Mouse (Mus musculus) erythroblast, embryonic 14.5 days (primary cell): ENCODE data around the gene Lrrtm4. TPM values are rescaled to one million over a fixed set of nuclear protein-coding genes. Genes with fewer than 3 reads are reported as not detected.

ENCODE experiments used
- H3K27me3 ChIP-seq: 2 replicates; pipeline ENCODE4 v1.6.1; 2012; ENCODE audit warnings: inconsistent platforms; ENCODE audit not compliant: control insufficient read depth
- H3K36me3 ChIP-seq: 2 replicates; pipeline ENCODE4 v1.6.1; 2012; ENCODE audit warnings: mild to moderate bottlenecking, inconsistent platforms; ENCODE audit not compliant: control insufficient read depth
- H3K4me1 ChIP-seq: 2 replicates; pipeline ENCODE4 v1.6.1; 2012; ENCODE audit warnings: inconsistent platforms; ENCODE audit not compliant: control insufficient read depth
- H3K4me3 ChIP-seq: replicated peaks from 2 replicates; pipeline ENCODE3; 2012; ENCODE audit warnings: moderate library complexity, mild to moderate bottlenecking, inconsistent platforms
- H3K9me3 ChIP-seq: 2 replicates; pipeline ENCODE4 v1.6.1; 2012; ENCODE audit warnings: low read length, inconsistent platforms, mixed read lengths; ENCODE audit not compliant: control insufficient read depth
- GATA1 ChIP-seq: IDR thresholded peaks from 2 replicates; pipeline ENCODE4 v1.6.1; 2012; ENCODE audit warnings: low read length, inconsistent platforms, mixed read lengths
- TAL1 ChIP-seq: IDR thresholded peaks from 3 replicates; pipeline ENCODE4 v1.6.1; 2012; ENCODE audit warnings: low read length, inconsistent platforms, mixed read lengths
- polyA plus RNA-seq: library from polyadenylated mRNA; stranded (reverse); fragments of >175 nt; gene quantifications from 2 replicates; pipeline ENCODE4 v1.2.3, GENCODE M21; 2012

The Lrrtm4 gene
- not detected in 2 replicates for polyA plus RNA-seq

DNA sequence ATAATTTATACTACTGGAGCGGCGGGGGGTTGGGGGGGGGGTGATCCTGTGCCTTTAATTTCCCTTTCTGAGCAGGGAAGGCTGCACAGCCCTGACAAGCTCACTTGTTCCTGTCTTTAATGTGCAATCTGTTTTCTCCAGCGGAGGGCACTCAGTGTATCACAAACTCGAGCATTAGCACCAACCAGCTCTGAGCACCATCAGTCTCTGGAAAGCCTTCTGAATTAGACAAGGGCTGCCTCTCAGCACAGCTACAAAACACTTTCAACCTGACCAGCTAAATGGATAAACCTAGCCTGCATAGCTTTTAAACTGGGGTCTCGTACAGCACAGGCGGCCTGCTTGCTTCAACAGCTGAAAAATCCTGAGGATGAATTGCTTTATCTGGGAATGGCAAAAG lies at the start of gene Lrrtm4:
Lrrtm4 (plus strand) TSS at position 113 of the 400 bp plus-strand sequence.
- no peaks in the 10 kb centered on the region for H3K36me3 ChIP-seq
- peaks cover 9% of the 10 kb centered on the region; the same call in 1 of the 2 replicates for H3K9me3 ChIP-seq
- H3K4me3 ChIP-seq: no peak within 1 kb of the TSS
- no peaks in the 10 kb centered on the region for H3K4me1 ChIP-seq
- TF ChIP-seq TAL1 (no peak), GATA1 (no peak)
- no peaks in the 10 kb centered on the region for H3K27me3 ChIP-seq

DNA sequence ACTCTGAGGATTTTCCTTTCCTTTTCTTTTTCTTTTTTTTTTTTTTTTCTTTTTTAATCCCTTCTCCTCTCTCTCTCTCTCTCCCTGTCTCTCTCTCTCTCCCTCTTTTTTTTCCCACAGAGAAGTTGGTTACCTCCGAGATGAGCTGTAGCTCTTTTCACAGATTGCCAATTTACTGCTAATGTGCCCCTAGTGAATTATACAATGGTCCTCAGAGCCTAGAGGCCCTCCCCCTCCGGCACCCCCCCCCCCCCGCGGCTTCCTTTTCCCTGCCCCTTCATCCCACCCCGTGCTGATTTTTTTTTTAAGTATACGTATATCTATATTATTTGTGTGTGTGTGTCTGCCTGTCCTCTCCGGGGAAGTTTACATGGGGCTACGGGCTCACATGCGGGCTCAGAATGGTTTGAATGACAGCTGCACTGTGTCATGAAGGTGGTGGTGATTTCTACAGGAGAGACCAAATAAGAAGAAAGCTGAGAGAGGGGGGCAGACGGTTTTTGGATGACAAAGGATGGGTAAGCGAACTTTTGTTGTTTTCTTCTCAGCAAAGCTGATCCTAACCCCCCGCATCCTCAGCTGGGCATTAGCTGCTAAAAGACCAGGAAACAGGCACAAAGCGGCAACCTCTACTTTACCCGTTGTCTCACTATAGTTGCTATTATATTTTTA lies 648 bp downstream of the Lrrtm4 start:
- no peak overlapping the region for H3K4me3 ChIP-seq
- no peak for TF ChIP-seq TAL1
- TF ChIP-seq GATA1: no peak
- H3K9me3 ChIP-seq: peaks cover 9% of the 10 kb centered on the region; the same call in 1 of the 2 replicates
- no peaks in the 10 kb centered on the region for H3K27me3 ChIP-seq
- no peaks in the 10 kb centered on the region for H3K4me1 ChIP-seq
- H3K36me3 ChIP-seq: no peaks in the 10 kb centered on the region

DNA sequence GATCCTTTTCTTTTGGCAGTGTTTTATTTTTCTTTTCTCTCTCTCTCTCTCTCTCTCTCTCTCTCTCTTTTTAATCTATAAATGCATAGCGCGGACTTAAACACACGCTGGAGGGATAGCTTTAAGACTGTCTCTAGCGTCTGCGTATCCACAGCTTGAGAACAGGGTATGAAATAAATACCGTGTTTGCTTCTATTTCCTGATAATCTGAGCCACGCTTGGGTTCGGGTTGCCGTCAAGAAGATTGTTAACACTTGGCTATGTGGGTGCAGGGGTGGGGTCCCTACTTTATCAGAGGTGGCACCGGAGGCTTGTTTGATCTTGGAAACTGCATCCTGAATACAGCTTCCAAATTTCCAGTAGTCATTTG lies 1.2 kb downstream of the Lrrtm4 start:
- Histone ChIP-seq H3K36me3 (no peaks in the 10 kb centered on the region), H3K4me1 (no peaks in the 10 kb centered on the region), H3K9me3 (peaks cover 9% of the 10 kb centered on the region; the same call in 1 of the 2 replicates), H3K4me3 (no peak overlapping the region), H3K27me3 (no peaks in the 10 kb centered on the region)
- TF ChIP-seq GATA1: no peak
- TF ChIP-seq TAL1: no peak

DNA sequence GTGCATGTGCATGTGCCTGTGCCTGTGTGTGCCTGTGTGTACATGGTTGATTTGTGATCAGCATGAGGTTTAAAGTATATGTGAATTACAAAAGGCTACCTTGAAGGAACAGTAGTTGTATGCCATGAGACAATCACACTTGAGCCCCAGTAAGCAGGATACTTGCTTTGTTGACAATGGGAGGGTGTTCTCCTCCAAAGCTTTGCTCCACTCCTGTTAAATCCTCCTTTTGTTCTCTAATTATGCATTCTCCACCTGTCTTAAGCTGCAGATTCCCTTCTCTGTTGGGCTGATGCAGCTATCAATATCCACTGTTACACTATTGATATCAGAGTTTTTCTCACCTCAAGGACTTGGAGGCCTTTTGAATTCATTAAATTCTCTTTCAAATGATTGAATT lies 38.2 kb downstream of the Lrrtm4 start:
- H3K36me3 ChIP-seq: no peaks in the 10 kb centered on the region

DNA sequence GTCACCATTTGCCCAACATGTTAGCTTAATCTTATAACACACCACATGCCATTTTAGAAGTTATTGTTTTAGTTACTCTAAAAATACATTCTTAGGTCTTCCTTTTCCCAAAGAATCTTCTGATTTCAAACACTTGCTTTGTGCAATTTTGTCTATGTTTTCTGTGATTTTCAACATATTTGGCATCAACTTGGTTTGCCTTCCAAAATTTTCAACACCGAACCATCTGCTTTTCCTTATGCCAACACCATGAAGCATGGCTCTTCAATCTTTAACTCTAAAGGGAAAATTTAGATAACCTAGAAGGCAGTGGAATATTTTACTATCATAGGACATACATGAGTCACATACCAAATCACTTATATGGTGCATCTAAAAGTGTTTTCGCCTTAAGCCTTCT lies 59.3 kb downstream of the Lrrtm4 start:
- Histone ChIP-seq H3K4me1 (no peaks in the 10 kb centered on the region), H3K27me3 (no peaks in the 10 kb centered on the region), H3K4me3 (no peak overlapping the region), H3K36me3 (no peaks in the 10 kb centered on the region), H3K9me3 (no peaks in the 10 kb centered on the region)
- no peak for TF ChIP-seq TAL1
- TF ChIP-seq GATA1: no peak

More for the DNA sequence above, 38.2 kb downstream of the Lrrtm4 start:
- Histone ChIP-seq H3K27me3 (no peaks in the 10 kb centered on the region), H3K4me1 (no peaks in the 10 kb centered on the region), H3K9me3 (no peaks in the 10 kb centered on the region), H3K4me3 (no peak overlapping the region)
- no peak for TF ChIP-seq TAL1
- TF ChIP-seq GATA1: no peak

DNA sequence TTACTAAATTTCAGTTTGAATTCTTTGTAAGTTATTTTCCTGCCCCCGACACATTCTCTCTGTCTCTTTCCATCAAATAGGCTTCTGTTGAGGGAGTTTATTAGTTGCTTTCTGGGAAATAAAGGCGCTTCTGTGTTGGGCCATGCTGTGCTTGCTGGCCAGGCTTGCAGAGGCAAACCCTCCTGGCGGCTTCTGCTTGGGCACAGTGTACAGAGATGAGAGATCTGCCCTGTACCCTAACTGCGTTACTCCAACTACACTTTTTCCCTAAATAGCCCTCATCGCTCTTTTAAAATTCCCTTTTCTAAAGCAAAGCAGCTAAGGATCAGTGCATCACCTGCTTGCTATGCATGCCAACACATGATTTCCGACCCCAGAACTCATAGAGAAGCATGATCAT lies 60.6 kb downstream of the Lrrtm4 start:
- no peaks in the 10 kb centered on the region for H3K4me1 ChIP-seq
- no peak overlapping the region for H3K4me3 ChIP-seq
- TF ChIP-seq GATA1 (no peak), TAL1 (no peak)
- no peaks in the 10 kb centered on the region for H3K9me3 ChIP-seq
- H3K27me3 ChIP-seq: no peaks in the 10 kb centered on the region
- H3K36me3 ChIP-seq: no peaks in the 10 kb centered on the region

DNA sequence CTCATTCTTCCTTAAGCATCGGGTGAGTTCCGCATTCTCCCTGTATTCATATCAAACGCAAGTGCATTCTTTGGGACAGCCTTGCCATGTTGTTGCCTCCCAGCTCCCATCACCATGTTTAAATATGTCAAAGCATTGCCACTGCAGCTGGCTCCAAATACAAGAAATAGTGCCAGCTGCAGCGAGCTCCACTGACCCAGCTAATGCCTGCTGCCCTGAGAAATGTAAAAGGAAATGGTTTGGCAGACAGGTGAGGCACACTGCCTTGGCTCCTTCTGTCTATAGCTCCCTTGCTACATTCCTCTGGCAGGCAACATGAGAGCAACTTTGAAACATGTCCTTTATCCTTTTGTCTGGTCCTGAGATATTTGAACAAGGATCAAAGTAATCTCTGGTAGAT lies 76.2 kb downstream of the Lrrtm4 start:
- H3K4me1 ChIP-seq: no peaks in the 10 kb centered on the region
- peaks cover 2% of the 10 kb centered on the region; the same call in 1 of the 2 replicates for H3K9me3 ChIP-seq
- no peaks in the 10 kb centered on the region for H3K36me3 ChIP-seq
- no peak for TF ChIP-seq GATA1
- TF ChIP-seq TAL1: no peak
- no peaks in the 10 kb centered on the region for H3K27me3 ChIP-seq
- no peak overlapping the region for H3K4me3 ChIP-seq

DNA sequence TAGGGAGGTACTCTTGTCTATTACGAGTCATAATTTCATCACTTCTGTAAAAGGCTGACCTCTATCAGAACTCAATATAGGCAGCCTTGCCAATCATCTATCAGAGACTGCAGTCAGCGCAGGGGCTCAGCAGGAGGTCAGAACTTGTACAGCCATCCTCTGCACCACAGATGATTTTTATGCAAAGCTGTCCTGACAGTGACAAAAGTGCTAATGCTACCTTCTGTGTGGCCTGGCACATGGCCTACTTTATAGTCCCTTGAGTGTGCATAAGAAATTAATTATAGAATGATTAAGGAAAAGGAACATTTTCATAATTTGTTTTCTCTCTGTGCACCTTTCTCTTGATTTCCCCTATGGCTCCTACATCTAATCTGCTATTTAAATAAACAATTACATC lies 86.7 kb downstream of the Lrrtm4 start:
- Histone ChIP-seq H3K9me3 (no peaks in the 10 kb centered on the region), H3K4me1 (no peaks in the 10 kb centered on the region), H3K27me3 (no peaks in the 10 kb centered on the region), H3K36me3 (no peaks in the 10 kb centered on the region), H3K4me3 (no peak overlapping the region)
- no peak for TF ChIP-seq GATA1
- TF ChIP-seq TAL1: no peak

DNA sequence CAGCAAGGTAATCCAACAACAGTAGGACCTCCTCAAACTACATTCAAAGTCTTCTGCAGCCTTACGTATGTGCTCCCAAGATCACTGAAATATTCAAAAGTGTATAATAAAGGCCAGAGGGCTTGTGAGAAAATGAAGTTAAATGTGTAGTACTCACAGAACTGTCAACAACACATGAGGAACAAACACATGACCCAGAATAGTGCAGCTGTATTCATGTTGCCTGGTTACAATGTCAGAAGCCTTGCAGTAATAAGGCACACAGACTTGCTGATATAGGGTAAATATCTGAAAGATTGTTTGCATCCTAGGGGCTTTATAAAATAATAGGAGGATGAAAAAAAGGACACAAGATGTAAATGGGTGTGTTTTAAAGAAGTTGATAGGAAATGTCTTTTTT lies 87.2 kb downstream of the Lrrtm4 start:
- no peaks in the 10 kb centered on the region for H3K4me1 ChIP-seq
- no peaks in the 10 kb centered on the region for H3K9me3 ChIP-seq
- no peaks in the 10 kb centered on the region for H3K27me3 ChIP-seq
- no peaks in the 10 kb centered on the region for H3K36me3 ChIP-seq
- no peak overlapping the region for H3K4me3 ChIP-seq
- TF ChIP-seq TAL1 (no peak), GATA1 (no peak)

DNA sequence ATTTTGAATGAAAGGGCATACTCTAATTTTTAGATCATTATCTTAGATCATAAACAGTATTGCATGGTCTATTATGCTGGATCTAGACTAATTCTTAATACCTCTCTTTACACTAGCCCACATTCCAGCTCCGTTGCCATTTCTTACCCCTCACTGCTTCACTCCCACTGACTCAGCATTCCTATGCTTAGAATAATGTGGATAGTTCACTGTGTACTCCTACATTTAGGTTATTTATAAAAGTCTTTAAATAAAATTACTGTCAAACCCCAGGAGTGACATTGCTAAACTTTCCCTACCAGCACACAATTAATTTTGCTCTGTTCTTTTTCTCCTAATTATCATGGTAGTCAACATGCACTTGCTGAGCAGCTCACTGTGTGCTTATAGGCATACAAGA lies 107.7 kb downstream of the Lrrtm4 start:
- Histone ChIP-seq H3K4me3 (no peak overlapping the region), H3K9me3 (no peaks in the 10 kb centered on the region), H3K27me3 (no peaks in the 10 kb centered on the region), H3K36me3 (no peaks in the 10 kb centered on the region), H3K4me1 (no peaks in the 10 kb centered on the region)
- TF ChIP-seq GATA1: no peak
- TF ChIP-seq TAL1: no peak
